Mouse (Mus musculus): Measurements from ENCODE around the gene Mob3b. TPM values are rescaled to one million over a fixed set of nuclear protein-coding genes. Genes with fewer than 3 reads are reported as not detected.

The Mob3b gene
- polyA plus RNA-seq, 1 experiment from 2014 or later: 9.7 TPM

- H3K4me1 ChIP-seq (ENCODE audit: control insufficient read depth, insufficient read depth, low read length): no peaks in the 10 kb centered on the region
- H3K9ac ChIP-seq (ENCODE audit: low read length): no peak overlapping the region
- H3K36me3 ChIP-seq (ENCODE audit: control insufficient read depth, insufficient read depth, low read length): no peaks in the 10 kb centered on the region
- no peaks in the 10 kb centered on the region for H3K9me3 ChIP-seq (ENCODE audit: control insufficient read depth, low read length)
- H3K4me3 ChIP-seq (ENCODE audit: low read depth, low read length): no peak overlapping the region
- DNase-seq (ENCODE audit: low spot score) (no peak), ATAC-seq (ENCODE audit: insufficient number of reproducible peaks, low FRiP score, low TSS enrichment, low read depth) (no peak)
- no peaks in the 10 kb centered on the region for H3K27me3 ChIP-seq (ENCODE audit: control insufficient read depth, insufficient read depth, low read length)
- no peak overlapping the region for H3K27ac ChIP-seq (replicated peaks; ENCODE audit: low read depth, low read length)
- H3K4me2 ChIP-seq (ENCODE audit: low read depth, severe bottlenecking): no peak overlapping the region
- WGBS: 67% methylated on average over 22 of the region's 22 CpGs
Measured at GRCm38 (mm10) chr4:34991891-34992865, 165.1 kb downstream of the Mob3b start.

- 51% methylated on average over 10 of the region's 10 CpGs for WGBS
- Histone ChIP-seq H3K4me3 (ENCODE audit: low read depth, low read length) (no peak overlapping the region), H3K36me3 (ENCODE audit: control insufficient read depth, insufficient read depth, low read length) (no peaks in the 10 kb centered on the region), H3K27ac (replicated peaks; ENCODE audit: low read depth, low read length) (no peak overlapping the region), H3K4me1 (ENCODE audit: control insufficient read depth, insufficient read depth, low read length) (no peaks in the 10 kb centered on the region), H3K27me3 (ENCODE audit: control insufficient read depth, insufficient read depth, low read length) (no peaks in the 10 kb centered on the region), H3K4me2 (ENCODE audit: low read depth, severe bottlenecking) (no peak overlapping the region), H3K9ac (ENCODE audit: low read length) (no peak overlapping the region), H3K9me3 (ENCODE audit: control insufficient read depth, low read length) (no peaks in the 10 kb centered on the region)
- DNase-seq (ENCODE audit: low spot score): peak; percentile 30
- ATAC-seq (ENCODE audit: insufficient number of reproducible peaks, low FRiP score, low TSS enrichment, low read depth): no peak
Measured at GRCm38 (mm10) chr4:34991116-34991515, 166.2 kb downstream of the Mob3b start.

GRCm38 (mm10) chr4:34990659-34991058 is 166.6 kb downstream of the Mob3b start:
- H3K9me3 ChIP-seq (ENCODE audit: control insufficient read depth, low read length): no peaks in the 10 kb centered on the region
- H3K27me3 ChIP-seq (ENCODE audit: control insufficient read depth, insufficient read depth, low read length): no peaks in the 10 kb centered on the region
- no peak overlapping the region for H3K27ac ChIP-seq (replicated peaks; ENCODE audit: low read depth, low read length)
- no peak for DNase-seq (ENCODE audit: low spot score)
- no peak for ATAC-seq (ENCODE audit: insufficient number of reproducible peaks, low FRiP score, low TSS enrichment, low read depth)
- H3K9ac ChIP-seq (ENCODE audit: low read length): no peak overlapping the region
- WGBS: 81% methylated on average over 9 of the region's 9 CpGs
- no peaks in the 10 kb centered on the region for H3K36me3 ChIP-seq (ENCODE audit: control insufficient read depth, insufficient read depth, low read length)
- H3K4me2 ChIP-seq (ENCODE audit: low read depth, severe bottlenecking): no peak overlapping the region
- H3K4me3 ChIP-seq (ENCODE audit: low read depth, low read length): no peak overlapping the region
- no peaks in the 10 kb centered on the region for H3K4me1 ChIP-seq (ENCODE audit: control insufficient read depth, insufficient read depth, low read length)

- Histone ChIP-seq H3K4me2 (ENCODE audit: low read depth, severe bottlenecking) (no peak overlapping the region), H3K36me3 (ENCODE audit: control insufficient read depth, insufficient read depth, low read length) (no peaks in the 10 kb centered on the region), H3K9me3 (ENCODE audit: control insufficient read depth, low read length) (no peaks in the 10 kb centered on the region), H3K27ac (replicated peaks; ENCODE audit: low read depth, low read length) (no peak overlapping the region), H3K9ac (ENCODE audit: low read length) (no peak overlapping the region), H3K4me1 (ENCODE audit: control insufficient read depth, insufficient read depth, low read length) (no peaks in the 10 kb centered on the region), H3K4me3 (ENCODE audit: low read depth, low read length) (no peak overlapping the region), H3K27me3 (ENCODE audit: control insufficient read depth, insufficient read depth, low read length) (no peaks in the 10 kb centered on the region)
- no peak for DNase-seq (ENCODE audit: low spot score)
- no peak for ATAC-seq (ENCODE audit: insufficient number of reproducible peaks, low FRiP score, low TSS enrichment, low read depth)
- WGBS: 87% methylated on average over 4 of the region's 4 CpGs
Measured at GRCm38 (mm10) chr4:34987568-34987967, 169.7 kb downstream of the Mob3b start.

- Histone ChIP-seq H3K27ac (replicated peaks; ENCODE audit: low read depth, low read length) (no peak overlapping the region), H3K36me3 (ENCODE audit: control insufficient read depth, insufficient read depth, low read length) (no peaks in the 10 kb centered on the region), H3K27me3 (ENCODE audit: control insufficient read depth, insufficient read depth, low read length) (no peaks in the 10 kb centered on the region), H3K4me1 (ENCODE audit: control insufficient read depth, insufficient read depth, low read length) (no peaks in the 10 kb centered on the region), H3K4me2 (ENCODE audit: low read depth, severe bottlenecking) (no peak overlapping the region), H3K4me3 (ENCODE audit: low read depth, low read length) (no peak overlapping the region), H3K9me3 (ENCODE audit: control insufficient read depth, low read length) (no peaks in the 10 kb centered on the region), H3K9ac (ENCODE audit: low read length) (no peak overlapping the region)
- DNase-seq (ENCODE audit: low spot score) (no peak), ATAC-seq (ENCODE audit: insufficient number of reproducible peaks, low FRiP score, low TSS enrichment, low read depth) (no peak)
- WGBS: 87% methylated on average over 12 of the region's 12 CpGs
Measured at GRCm38 (mm10) chr4:34987109-34987508, 170.2 kb downstream of the Mob3b start.

GRCm38 (mm10) chr4:34986647-34987046 is 170.6 kb downstream of the Mob3b start:
- Histone ChIP-seq H3K9ac (ENCODE audit: low read length) (no peak overlapping the region), H3K36me3 (ENCODE audit: control insufficient read depth, insufficient read depth, low read length) (no peaks in the 10 kb centered on the region), H3K4me1 (ENCODE audit: control insufficient read depth, insufficient read depth, low read length) (no peaks in the 10 kb centered on the region), H3K9me3 (ENCODE audit: control insufficient read depth, low read length) (no peaks in the 10 kb centered on the region), H3K4me2 (ENCODE audit: low read depth, severe bottlenecking) (no peak overlapping the region), H3K4me3 (ENCODE audit: low read depth, low read length) (no peak overlapping the region), H3K27me3 (ENCODE audit: control insufficient read depth, insufficient read depth, low read length) (no peaks in the 10 kb centered on the region), H3K27ac (replicated peaks; ENCODE audit: low read depth, low read length) (no peak overlapping the region)
- no peak for DNase-seq (ENCODE audit: low spot score)
- WGBS: 90% methylated on average over 4 of the region's 4 CpGs
- ATAC-seq (ENCODE audit: insufficient number of reproducible peaks, low FRiP score, low TSS enrichment, low read depth): no peak

- DNase-seq (ENCODE audit: low spot score): no peak
Measured at GRCm38 (mm10) chr4:34984377-34984776, 172.9 kb downstream of the Mob3b start.

GRCm38 (mm10) chr4:34983511-34983910 is 173.8 kb downstream of the Mob3b start:
- WGBS: 93% methylated on average over 6 of the region's 6 CpGs
- ATAC-seq (ENCODE audit: insufficient number of reproducible peaks, low FRiP score, low TSS enrichment, low read depth): no peak
- H3K4me1 ChIP-seq (ENCODE audit: control insufficient read depth, insufficient read depth, low read length): no peaks in the 10 kb centered on the region

More at GRCm38 (mm10) chr4:34984377-34984776, 172.9 kb downstream of the Mob3b start:
- Histone ChIP-seq H3K9ac (ENCODE audit: low read length) (no peak overlapping the region), H3K4me1 (ENCODE audit: control insufficient read depth, insufficient read depth, low read length) (no peaks in the 10 kb centered on the region), H3K9me3 (ENCODE audit: control insufficient read depth, low read length) (no peaks in the 10 kb centered on the region), H3K27me3 (ENCODE audit: control insufficient read depth, insufficient read depth, low read length) (no peaks in the 10 kb centered on the region), H3K4me3 (ENCODE audit: low read depth, low read length) (no peak overlapping the region), H3K27ac (replicated peaks; ENCODE audit: low read depth, low read length) (no peak overlapping the region), H3K36me3 (ENCODE audit: control insufficient read depth, insufficient read depth, low read length) (no peaks in the 10 kb centered on the region), H3K4me2 (ENCODE audit: low read depth, severe bottlenecking) (no peak overlapping the region)
- no peak for ATAC-seq (ENCODE audit: insufficient number of reproducible peaks, low FRiP score, low TSS enrichment, low read depth)
- 90% methylated on average over 4 of the region's 4 CpGs for WGBS

More at GRCm38 (mm10) chr4:34983511-34983910, 173.8 kb downstream of the Mob3b start:
- Histone ChIP-seq H3K9me3 (ENCODE audit: control insufficient read depth, low read length) (no peaks in the 10 kb centered on the region), H3K9ac (ENCODE audit: low read length) (no peak overlapping the region), H3K36me3 (ENCODE audit: control insufficient read depth, insufficient read depth, low read length) (no peaks in the 10 kb centered on the region), H3K4me3 (ENCODE audit: low read depth, low read length) (no peak overlapping the region), H3K27me3 (ENCODE audit: control insufficient read depth, insufficient read depth, low read length) (no peaks in the 10 kb centered on the region), H3K4me2 (ENCODE audit: low read depth, severe bottlenecking) (no peak overlapping the region), H3K27ac (replicated peaks; ENCODE audit: low read depth, low read length) (no peak overlapping the region)
- no peak for DNase-seq (ENCODE audit: low spot score)
